8 mouse cellular contexts compared by ENCODE assay signal in genomic region chr3:36571361-36571826, GRCm38 (mm10). TPM values are rescaled to one million over a fixed set of nuclear protein-coding genes. Genes with fewer than 3 reads are reported as not detected.
A peak's percentile ranks its signal among the peaks of the same experiment; 100 is the strongest.
DNase-seq lines count a peak whose midpoint lies in the region; TF ChIP-seq lines count a peak whose summit lies in the region.

No protein-coding gene starts in this region.

- intact Hi-C loops in gastrocnemius, adult 2 months (cut with DNase I) = loop anchor here (1.0 to 5.0 kb wide), 3 partner anchors 18 to 94 kb away; partner anchors contain the start of genes 1810062G17Rik, Anxa5 and Bbs7

- whole genome bisulfite sequencing in hindbrain, embryonic 10.5 days = under 1% methylated on average over 46 of the region's 46 CpGs

- no peak for TF ChIP-seq POLR2A in testis, adult 2 months (IDR thresholded peaks at IDR 0.05; ENCODE audit: control insufficient read depth, low read depth, low read length)

- DNase-seq in gastrocnemius, adult 2 months = no peak
- DNase-seq in gastrocnemius, postnatal 25 days = no peak
- DNase-seq in testis, postnatal 14 days (ENCODE audit: low spot score) = no peak
- DNase-seq in hindbrain, embryonic 10.5 days (ENCODE audit: low spot score) = no peak
- DNase-seq in lung, postnatal 36 days = peak; percentile 2
- no peak for DNase-seq in ovary, postnatal 14 days (ENCODE audit: low spot score)
- no peak for DNase-seq in thymus, postnatal 4 days

- H3K4me1 ChIP-seq in testis, adult 2 months (ENCODE audit: control insufficient read depth, insufficient read depth, low read length) = peaks cover 3% of the 10 kb centered on the region; the same call in 1 of the 2 replicates
- H3K4me1 ChIP-seq in hindbrain, embryonic 10.5 days (replicated peaks) = peaks cover 24% of the 10 kb centered on the region

- TF ChIP-seq CTCF in gastrocnemius, adult 2 months (IDR thresholded peaks at IDR 0.05) = no peak
- no peak for TF ChIP-seq CTCF in testis, adult 2 months (IDR thresholded peaks at IDR 0.05; ENCODE audit: control insufficient read depth, insufficient read depth, insufficient replicate concordance, low read depth, low read length)

- H3K4me3 ChIP-seq in gastrocnemius, adult 2 months = peak overlapping the region; percentile 84
- H3K4me3 ChIP-seq in testis, adult 2 months (ENCODE audit: control insufficient read depth, low read depth, low read length) = peak overlapping the region; percentile 98
- H3K4me3 ChIP-seq in hindbrain, embryonic 10.5 days = peak overlapping the region; percentile 97

- H3K9me3 ChIP-seq in hindbrain, embryonic 10.5 days = no peaks in the 10 kb centered on the region

- H3K27me3 ChIP-seq in testis, adult 2 months (ENCODE audit: control insufficient read depth, insufficient read depth, low read length) = no peaks in the 10 kb centered on the region
- no peaks in the 10 kb centered on the region for H3K27me3 ChIP-seq in hindbrain, embryonic 10.5 days (ENCODE audit: insufficient read depth, poor library complexity, severe bottlenecking)

- no peak overlapping the region for H3K27ac ChIP-seq in gastrocnemius, adult 2 months
- H3K27ac ChIP-seq in testis, adult 2 months (ENCODE audit: control insufficient read depth, insufficient read depth, low read depth, low read length) = peak overlapping the region; percentile 10; the same call in 1 of the 2 replicates
- H3K27ac ChIP-seq in hindbrain, embryonic 10.5 days = peak overlapping the region; percentile 97

- H3K36me3 ChIP-seq in testis, adult 2 months (ENCODE audit: control insufficient read depth, insufficient read depth, low read length) = no peaks in the 10 kb centered on the region; the same call in 1 of the 2 replicates
- H3K36me3 ChIP-seq in hindbrain, embryonic 10.5 days = peaks cover 43% of the 10 kb centered on the region

RNA-seq across cellular contexts. Expression of gene Ccna2, which starts 0.6 kb away (rescaled TPM):
- under 1 TPM; 0.13 to 0.14 TPM for total RNA-seq in gastrocnemius, adult 2 months (2021)
- total RNA-seq in gastrocnemius, postnatal 25 days (2021) = 1 to 10 TPM in 1 of 2 experiments, under 1 TPM in 1; 0.97 to 1.3 TPM
- polyA plus RNA-seq in testis, adult 2 months (2012; rRNA removed) = 5.0 and 5.2 TPM in 2 replicates
- 217 and 241 TPM in 2 replicates for polyA plus RNA-seq in hindbrain, embryonic 10.5 days (2016; fragmentation: Nextera tagmentation; extraction: Ambion mirVana)

RNA-seq across cellular contexts. Expression of gene Exosc9, which starts 19.0 kb away (rescaled TPM):
- 10 to 100 TPM; 16.3 to 16.9 TPM for total RNA-seq in gastrocnemius, adult 2 months (2021)
- 10 to 100 TPM; 13.5 to 15.0 TPM for total RNA-seq in gastrocnemius, postnatal 25 days (2021)
- polyA plus RNA-seq in testis, adult 2 months (2012; rRNA removed) = 12.0 and 21.9 TPM in 2 replicates
- polyA plus RNA-seq in hindbrain, embryonic 10.5 days (2016; fragmentation: Nextera tagmentation; extraction: Ambion mirVana) = 91.7 and 101 TPM in 2 replicates

RNA-seq across cellular contexts. Expression of gene Bbs7, which starts 41.9 kb away (rescaled TPM):
- total RNA-seq in gastrocnemius, adult 2 months (2021) = 1 to 10 TPM; 7.9 to 8.1 TPM
- 1 to 10 TPM; 7.0 to 7.6 TPM for total RNA-seq in gastrocnemius, postnatal 25 days (2021)
- polyA plus RNA-seq in testis, adult 2 months (2012; rRNA removed) = 25.7 and 28.7 TPM in 2 replicates
- 17.1 and 18.6 TPM in 2 replicates for polyA plus RNA-seq in hindbrain, embryonic 10.5 days (2016; fragmentation: Nextera tagmentation; extraction: Ambion mirVana)

RNA-seq across cellular contexts. Expression of gene Gm11549, which starts 49.8 kb away (rescaled TPM):
- not detected for total RNA-seq in gastrocnemius, adult 2 months (2021)
- total RNA-seq in gastrocnemius, postnatal 25 days (2021) = not detected
- 0.08 and 0.19 TPM in 2 replicates for polyA plus RNA-seq in testis, adult 2 months (2012; rRNA removed)
- 0.07 and 0.50 TPM in 2 replicates for polyA plus RNA-seq in hindbrain, embryonic 10.5 days (2016; fragmentation: Nextera tagmentation; extraction: Ambion mirVana)
